Mouse (Mus musculus) 3T3-L1 (cell line): ENCODE measurements around the gene B430306N03Rik.
A peak's percentile ranks its signal among the peaks of the same experiment; 100 is the strongest.
"Not testable (repeated sequence)": the region's sequence is repeated elsewhere in the genome, so short reads cannot be mapped to it uniquely, and the experiment has no call there.

Experiments used
- DNase-seq: peaks from one replicate; pipeline ENCODE4 v3.0.0-alpha.2; 2015; ENCODE audit warnings: low read depth, low spot score

B430306N03Rik gene

DNA sequence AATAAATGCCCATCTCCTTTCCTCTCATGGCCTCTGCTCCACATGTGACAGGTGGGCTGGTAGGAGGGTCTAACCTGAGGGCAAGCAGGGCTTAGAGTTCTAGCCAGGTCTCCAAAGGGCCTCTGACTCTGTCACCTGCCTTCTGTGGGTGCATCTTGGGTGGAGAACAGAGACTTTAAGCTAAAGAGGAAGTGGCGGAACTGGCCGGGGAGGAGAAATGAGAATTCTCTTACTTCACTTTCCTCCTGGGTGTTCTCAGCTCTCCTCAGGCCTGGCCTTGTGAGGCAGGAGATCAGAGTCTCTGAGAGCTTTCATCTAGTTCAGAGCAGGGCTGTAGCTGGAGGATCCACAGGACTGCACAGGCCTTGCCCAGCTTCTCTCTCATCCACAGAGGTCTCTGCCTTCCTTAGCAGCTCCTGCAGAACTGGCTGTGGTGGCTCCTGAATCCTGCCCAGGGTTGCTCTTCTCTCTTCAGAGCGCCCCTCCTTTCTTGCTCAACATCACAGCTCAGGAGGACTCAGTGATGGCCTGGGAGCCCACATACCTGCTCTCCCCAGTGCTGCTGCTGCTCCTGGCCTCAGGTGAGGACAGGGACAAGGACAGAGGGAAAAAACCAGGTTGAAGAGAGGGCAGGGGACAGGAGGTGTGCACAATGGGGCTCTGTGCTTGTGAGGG lies at the start of gene B430306N03Rik:
TSS of gene B430306N03Rik (plus strand) at position 237 of the 675 bp plus-strand sequence.
- DNase-seq: not testable (repeated sequence)

DNA sequence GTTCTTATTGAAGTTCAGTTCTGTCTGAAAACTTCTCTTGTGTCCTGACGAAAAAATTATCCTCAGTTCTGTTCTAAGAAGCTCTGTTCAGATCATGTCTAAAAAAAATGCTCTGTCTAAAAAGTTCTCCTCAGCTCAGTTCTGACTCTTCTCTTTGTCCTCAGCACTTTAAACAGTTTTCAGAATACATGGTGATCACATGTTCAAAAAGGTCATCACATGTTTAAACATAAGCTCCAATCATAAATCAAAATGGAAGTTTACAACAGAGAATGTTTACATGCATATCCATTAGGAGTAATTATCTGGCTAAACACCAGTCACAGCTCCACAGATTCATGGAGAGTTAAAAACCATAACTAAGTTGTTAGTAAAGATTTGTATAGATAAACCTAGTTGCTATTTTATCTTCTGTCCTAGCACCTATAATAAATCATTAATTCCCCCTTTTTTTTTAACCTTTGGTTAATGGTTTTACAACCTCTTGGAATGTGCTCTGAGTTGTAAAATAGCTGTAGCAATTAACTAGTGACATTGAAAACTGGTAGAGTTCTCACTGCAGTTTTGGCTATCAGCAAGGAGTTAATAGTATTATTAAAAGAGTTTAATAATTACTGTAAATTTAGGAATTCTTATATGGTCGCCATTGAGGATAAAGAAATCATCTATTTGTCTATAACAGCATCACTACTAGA lies 49.2 kb upstream of the B430306N03Rik start:
- DNase-seq: no peak

DNA sequence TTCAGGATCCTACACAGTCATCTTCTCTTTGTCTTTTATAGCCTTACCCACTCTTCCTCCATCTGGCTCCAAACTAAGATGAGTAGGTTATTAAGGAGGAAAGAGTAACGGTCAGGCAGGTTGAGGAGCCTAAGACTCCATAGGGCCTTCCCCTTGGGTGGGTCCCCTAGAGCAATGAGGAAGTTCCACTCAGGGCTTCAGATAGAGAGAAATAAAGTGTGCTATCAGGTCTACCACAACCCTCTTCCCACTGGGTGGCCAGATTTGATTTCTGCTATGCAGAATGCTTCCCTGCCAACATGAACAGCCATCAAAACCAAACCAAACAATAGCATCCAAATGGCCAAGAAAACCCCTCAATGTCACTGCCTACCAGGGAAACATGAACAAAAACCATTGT lies 48.4 kb upstream of the B430306N03Rik start:
- DNase-seq: no peak

DNA sequence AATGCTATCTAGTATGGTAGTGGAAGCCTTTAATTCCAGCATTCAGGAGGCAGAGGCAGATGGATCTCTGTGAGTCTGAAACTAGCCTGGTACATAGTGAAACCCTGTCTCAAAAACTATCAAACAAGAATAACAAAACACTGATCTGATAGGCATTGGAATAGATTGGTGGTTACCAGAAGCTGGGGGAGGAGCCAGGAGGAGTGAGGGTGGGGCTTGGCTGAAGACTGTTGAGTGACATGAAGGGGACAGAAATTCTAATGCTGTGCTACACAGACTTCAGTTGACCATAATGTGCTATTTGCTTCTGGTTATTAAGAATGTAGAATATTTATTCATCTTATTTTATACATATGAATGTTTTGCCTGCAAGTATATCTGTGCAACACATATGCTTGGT lies 47.7 kb upstream of the B430306N03Rik start:
- DNase-seq: no peak

DNA sequence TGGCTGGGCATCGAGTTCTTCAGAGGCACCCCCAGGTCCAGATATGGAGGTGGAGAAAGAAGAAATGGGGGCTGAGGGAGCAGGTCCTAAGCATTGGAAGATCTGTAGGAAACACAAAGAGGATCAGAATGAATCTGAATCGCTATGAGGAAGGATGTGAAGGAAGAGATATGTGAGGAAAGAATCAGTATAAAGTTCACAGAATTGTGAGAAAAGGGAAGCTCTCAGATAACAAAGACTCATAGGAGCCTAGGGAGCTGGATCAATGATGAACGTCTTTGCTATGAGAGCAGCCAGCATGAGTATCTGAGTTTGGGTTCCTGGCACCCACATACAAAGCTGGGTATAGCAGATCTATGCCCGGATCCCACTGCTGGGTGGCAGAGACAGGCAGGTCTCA lies 46.1 kb upstream of the B430306N03Rik start:
- no peak for DNase-seq

DNA sequence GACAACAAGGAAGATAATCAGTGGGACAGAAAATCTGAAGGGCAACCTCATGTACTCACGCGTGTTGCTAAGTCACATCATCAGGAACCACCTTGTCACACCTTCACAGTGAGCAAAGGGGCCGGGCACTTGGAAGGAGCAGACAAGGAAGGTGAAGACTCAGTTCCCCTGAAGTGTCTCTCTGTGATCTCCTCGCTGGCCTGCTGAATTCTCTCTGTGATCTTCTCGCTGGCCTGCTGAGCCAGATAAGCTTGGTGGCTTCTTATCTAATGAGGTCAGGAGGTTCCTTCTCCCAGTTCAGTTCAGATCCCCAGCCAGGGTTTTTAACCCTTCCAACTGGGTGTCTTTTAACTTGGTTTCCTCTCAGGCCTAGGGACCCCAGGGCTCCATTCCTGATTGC lies 43.8 kb upstream of the B430306N03Rik start:
- DNase-seq: no peak

DNA sequence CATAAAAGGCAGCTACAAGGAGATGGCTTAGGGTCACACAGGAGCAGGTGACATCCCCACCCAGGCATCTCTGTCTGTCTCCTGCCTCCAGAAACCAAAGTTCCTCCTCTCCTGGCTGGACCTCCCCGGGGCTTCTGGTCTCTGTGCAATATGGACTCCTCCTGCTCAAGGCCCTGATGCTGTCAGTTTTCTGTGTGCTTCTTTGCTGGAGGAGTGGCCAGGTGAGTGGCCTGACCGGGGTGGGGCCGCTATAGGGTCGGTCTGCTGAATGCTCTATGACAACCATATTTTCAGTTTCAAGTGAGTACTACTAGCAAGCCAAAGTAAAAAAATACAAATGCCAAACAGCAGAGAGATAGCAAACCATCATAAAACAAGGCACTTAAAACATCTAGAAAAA lies 43.3 kb upstream of the B430306N03Rik start:
- no peak for DNase-seq

DNA sequence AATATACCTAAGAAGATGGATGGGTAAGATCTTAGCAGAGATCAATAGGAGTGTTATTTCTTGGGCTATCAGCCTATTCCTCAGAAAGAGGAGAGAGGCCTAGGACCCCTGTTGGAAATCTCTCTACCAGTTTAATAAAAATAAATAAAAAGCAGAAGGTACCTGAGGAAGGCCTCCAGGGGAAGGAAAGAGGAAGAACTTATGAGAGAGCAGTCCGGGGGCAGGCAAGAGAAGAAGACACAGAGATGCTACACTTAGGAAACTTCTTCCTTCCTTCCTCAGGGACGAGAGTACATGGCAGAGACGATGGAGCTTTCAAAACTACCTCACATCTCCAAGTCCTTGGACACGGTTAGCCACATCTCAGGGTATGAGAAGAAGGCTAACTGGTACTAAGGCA lies 41.8 kb upstream of the B430306N03Rik start:
- DNase-seq: no peak

DNA sequence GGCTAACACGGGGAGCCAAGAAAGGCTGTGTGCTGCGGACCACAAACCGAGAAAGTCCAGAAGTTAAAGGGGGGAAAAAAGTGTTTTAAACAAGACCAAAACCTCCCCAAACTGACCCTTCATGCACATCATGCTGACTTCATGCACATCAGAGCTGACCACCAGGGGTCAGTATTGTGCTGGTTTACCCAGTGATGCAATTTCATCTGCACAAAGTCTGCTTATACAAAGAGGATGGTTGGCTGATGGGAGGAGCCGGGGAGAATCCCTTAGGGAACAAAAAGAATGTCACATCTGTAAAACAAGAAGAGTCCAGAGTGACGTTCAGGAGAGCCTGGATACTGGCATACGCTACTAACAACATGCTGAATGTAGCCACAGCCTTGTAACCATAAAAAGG lies 41.1 kb upstream of the B430306N03Rik start:
- DNase-seq: peak; percentile 92

DNA sequence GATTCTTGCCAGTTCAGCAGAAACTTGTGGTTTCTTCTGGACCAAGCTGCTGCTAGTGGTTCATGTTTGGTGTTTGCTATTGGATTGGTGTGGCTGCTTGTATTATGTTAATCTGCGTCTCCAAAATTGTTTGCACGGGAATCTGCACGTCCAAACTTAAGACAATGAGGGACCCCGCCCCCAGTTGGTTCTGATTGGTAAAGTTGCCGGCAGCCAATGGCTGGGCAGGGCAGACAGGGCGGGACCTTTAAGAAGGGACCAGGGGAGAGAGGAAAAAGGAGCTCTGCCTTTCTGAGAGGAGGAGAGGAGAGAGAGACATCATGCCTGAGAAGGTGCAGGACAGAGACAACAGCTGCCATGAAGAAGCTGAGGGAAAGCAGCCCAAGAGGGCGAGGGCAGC lies 40.2 kb upstream of the B430306N03Rik start:
- DNase-seq: no peak

DNA sequence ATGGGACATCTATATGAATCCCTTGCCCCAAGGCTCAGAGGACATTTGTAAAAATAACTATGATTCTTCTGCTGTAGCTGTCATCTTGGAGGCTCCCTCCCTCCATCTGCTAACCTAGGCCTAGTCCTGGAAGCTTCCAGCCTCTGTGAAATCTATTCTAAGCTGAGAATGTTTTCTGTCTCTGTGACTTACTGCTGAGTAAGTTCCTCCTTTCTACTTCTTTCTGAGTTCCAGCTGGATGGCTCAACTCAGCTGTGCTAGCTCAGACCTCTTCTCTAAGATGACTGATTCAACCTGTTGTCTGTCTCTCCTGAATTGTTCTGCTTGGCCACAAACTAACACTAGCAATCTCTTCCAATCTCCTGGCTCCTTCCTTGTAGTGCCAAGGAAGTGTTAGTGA lies 37.6 kb upstream of the B430306N03Rik start:
- DNase-seq: no peak

DNA sequence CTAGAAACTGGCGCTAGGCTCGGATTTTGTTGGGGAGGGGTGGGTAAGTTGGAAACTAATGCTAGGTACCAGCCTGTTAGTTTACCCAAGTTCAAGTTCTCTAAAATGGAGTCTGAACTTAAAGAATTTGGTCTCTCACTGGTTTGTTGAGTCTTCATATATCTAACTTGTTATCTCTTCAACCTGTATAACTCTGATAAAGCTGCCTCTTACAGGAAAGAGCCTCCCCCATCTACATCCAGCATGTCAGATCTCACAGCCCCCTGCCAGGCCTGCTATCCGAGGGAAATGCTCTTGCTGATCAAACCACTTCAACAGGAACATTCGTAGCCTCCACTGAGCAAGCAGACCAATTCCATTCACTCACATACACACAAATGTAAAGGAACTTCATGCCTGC lies 36.9 kb upstream of the B430306N03Rik start:
- no peak for DNase-seq

DNA sequence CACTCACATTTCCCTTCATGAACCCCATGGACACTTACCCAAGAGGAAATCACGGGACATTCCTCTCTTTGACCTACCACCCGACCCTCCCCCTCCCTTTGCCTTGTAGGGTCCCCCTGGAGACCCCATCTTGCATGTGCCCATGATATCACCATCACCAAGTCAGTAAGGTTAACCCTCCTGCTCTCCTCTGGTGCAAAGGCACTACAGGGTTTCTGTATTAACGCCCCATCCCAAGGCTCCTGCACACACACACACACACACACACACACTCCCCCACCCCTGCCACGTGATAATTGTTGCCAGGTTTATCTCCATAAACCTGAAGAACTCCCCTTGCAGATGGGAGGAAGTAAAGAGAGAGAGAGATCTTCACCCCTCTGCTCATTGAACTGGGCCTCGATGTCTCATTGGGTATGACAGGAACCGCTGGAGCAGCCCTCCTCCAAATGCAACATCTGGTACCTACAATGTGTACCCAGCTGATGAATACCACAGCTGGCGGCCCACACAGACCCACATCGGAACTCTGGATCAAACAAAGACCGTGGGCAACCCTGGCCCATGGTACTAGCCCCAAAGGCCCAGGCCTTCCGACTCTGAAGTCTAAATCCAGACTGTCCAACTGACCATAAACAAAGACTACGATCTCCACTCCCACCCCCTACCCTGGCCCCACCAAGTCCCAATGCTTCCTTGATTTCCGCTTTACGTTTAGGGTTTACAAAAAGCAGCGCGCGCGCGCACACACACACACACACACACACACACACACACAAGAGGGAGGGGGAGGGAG lies 34.8 kb upstream of the B430306N03Rik start:
- no peak for DNase-seq

DNA sequence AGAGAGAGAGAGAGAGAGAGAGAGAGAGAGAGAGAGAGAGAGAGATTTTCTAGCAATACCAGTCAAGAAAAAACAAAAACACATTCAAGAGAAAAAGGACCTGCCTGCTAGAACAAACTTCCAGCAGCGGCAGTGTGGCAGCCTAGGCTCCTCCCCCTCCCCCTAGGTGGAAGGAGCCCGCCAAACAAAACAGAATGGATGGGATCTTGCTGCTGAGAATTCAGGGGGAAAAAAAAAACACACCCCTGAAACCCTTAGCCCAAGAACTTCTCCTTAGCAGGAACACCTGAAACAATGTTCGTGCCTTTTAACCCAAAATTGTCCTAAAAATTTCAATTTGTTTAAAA lies 34.2 kb upstream of the B430306N03Rik start:
- DNase-seq: no peak

DNA sequence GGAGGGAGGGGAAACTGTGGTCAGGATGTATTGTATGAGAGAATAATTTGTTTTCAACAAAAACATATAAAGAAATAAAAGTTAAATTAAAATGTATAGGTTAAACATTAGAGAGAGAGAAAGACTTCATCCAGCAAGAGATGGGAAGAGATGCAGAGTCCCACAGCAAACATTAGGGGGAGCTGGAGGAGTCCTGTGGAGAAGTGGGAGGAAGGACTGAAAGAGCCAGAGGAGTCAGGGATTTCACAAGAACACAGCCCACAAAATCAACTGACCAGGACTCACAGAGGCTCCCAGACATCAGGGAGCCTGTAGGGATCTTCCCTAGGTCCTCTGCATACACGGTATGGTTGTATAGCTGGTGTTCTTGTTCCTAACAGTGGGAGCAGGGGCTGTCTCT lies 29.2 kb upstream of the B430306N03Rik start:
- DNase-seq: no peak

DNA sequence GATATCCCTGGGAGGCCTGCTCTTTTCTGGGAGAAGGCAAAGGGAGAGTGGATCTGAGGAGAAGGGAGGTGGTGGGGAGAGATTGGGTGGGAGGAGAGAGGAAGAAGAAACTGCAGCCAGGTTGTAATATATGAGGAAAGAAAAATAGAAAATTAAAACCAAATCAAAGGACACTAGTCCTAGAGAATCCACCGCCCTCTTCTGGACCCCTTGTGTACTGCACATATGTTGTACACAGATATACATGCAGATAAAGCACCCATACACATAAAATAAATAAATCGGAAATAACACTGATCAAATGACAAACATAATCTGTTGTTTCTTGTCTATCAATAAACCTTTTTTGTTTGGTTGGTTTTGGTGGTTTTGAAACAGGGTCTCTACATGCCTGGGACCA lies 28.7 kb upstream of the B430306N03Rik start:
- peak; percentile 33 for DNase-seq

DNA sequence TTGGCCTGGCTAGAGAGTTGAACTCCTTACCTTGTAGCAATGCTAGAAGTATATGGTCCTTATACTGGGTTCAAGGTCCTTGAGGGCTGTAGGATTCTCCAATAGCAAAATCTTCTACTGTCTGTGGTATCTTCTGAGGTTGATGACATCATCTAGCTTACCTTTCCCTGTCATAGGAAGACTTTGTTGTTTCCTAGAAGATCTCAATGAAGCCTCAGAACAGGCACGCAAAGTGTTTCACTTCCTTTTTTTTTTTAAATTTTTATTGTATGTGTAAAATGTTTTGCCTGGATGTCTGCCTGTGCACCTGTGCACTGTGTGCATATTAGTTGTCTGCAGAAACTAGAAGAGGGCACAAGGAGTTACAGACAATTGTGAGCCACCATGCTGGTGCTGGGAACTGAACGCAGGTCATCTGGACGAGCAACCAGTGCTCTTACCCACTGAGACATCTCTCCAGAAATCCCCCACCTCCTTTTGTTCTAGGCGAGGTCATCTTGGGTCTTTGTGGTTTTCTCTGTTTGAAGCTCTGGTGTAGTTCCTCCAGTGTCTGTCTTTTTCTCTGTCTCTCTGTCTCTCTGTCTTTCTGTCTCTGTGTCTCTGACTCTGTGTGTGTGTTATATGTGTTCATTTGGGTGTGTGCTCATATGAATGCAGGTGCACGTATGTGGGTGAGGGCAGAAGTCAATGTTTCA lies 22.3 kb upstream of the B430306N03Rik start:
- no peak for DNase-seq

DNA sequence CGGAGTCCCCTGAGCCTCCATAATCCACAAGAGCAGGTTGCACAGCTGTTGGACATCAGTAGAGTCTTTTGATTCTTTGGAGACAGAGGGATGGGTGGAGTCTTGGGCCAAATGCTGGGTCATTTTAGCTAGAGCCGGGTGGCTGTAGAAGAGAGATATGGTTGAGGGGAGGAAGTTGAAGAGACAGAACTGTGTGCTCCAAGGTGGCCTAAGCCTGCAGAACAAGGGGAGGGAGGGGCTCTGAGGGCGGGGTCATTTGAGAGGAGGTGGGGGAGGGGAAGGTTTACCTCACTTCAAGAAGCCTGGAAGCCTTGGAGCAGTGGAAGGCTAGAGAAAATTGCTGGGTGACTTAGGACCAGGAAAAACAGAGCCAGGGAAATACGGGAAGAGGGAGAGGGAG lies 16.7 kb upstream of the B430306N03Rik start, which contains the start of gene Treml2:
TSS of gene Treml2 (plus strand) at position 296 of the 400 bp plus-strand sequence.
- no peak for DNase-seq

DNA sequence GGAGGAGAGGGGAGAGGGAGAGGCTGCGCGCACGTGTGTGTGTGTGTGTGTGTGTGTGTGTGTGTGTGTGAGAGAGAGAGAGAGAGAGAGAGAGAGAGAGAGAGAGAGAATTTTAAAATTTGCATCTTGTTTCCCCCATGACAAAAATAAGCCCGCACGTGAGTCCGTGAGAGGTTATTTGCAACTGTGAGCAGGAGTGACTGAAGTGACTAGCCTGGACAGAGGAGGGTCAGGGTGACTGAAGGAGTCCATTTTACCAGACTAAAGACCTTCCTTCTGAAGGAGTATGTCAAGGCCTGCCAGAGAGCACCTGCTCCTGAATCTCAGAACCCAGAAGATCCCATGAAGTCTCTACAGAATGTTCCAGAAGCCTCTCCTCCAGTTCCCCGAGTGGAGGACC lies 16.2 kb upstream of the B430306N03Rik start:
- DNase-seq: no peak

DNA sequence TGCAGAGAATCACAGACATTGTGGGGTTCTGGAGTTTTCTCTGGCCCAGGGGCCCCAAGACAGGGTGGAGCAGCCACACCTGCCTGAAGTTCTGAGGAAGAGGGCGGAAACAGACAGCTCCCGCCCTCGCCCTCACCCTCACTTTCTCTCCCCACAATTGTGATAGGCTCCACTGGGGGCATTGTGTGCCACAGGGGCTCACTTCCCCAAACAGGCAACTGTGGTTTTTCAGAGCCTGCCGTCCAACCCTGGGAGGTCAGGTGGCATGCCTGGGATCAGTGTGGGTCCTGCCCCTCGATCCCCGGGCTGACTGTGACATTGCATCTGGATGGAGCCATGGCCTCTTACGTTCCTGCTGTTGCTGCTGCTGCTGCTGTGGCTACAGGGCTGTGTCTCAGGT lies 15.7 kb upstream of the B430306N03Rik start:
- DNase-seq: no peak

DNA sequence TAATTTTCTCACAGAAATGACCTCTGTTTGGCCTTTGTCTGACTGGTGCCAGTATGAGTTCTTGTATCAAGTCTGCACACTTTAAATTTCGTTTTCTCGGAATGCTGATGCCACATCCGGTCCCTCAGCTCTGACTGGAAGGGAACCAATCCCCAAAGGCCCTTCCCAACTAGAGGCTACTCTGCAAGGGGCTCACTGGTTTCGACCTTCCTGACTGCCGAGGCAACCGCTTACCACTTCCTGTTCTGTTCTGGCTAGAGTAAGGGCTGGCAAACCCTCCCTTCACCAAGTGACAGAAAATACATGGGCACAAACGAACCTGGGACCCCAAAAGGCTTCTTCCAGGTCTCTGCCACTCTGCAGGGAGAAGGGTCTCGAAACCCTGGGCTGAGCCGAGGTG lies 15.1 kb upstream of the B430306N03Rik start:
- no peak for DNase-seq

DNA sequence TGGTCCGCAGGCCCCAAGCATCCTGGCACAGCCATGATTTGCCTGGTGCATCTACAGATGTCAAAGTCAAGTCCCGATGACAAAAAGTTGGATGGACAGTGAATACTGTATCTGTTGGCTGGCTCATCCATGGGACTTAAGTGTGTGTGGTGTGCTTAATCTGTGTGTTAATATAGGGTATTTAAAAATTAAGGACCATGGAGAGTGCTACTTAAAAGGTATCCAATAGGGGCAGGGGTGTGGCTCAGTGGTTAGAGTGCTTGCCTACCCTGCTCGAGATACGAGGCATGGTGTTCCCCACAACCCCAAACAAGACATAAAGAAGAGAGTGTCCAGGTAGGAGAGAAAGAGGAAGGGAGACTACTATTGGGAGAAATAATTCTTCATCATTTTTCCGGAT lies 14.1 kb upstream of the B430306N03Rik start:
- no peak for DNase-seq
